Mouse (Mus musculus): ENCODE data around the gene Slc45a3. TPM values are rescaled to one million over a fixed set of nuclear protein-coding genes. Genes with fewer than 3 reads are reported as not detected.

Slc45a3 gene
- polyA plus RNA-seq, 1 experiment from 2014 or later: 11.0 TPM

DNA sequence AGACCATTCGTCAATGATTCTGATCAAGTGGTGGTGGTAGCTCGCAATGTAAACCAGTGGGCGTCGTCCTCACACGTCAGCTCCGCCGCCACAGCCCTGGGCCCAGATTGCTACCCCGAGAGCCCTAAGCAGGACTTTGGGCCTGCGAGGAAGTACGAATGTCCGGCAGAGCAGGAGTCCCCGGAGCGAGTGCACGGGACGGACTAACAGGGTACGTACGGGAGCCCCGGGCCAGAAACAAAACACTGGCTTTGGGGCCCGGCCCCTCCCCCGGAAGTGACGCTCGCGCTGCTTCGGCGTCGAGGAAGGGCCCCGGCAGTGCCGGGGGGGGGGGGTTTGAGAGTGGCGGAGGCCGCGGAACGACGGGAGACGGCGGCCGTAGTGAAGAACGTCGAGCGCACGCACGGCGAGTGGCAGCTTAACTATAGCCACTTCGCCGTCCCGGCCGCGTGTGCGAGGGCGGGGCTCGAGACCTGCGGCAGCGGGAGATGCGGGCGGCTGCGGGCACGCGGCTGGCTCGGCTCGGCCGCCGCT, 44.6 kb downstream of the Slc45a3 start, which contains the start of gene Elk4:
TSS of gene Elk4 (plus strand) at position 326 of the 534 bp plus-strand sequence.
- Histone ChIP-seq H3K4me2 (ENCODE audit: low read depth, low read length) (peak within 1 kb of the TSS; percentile 59), H3K4me3 (ENCODE audit: low read depth, low read length) (peak within 1 kb of the TSS; percentile 83), H3K27ac (replicated peaks; ENCODE audit: low read depth, low read length) (peak within 1 kb of the TSS; percentile 99), H3K9ac (ENCODE audit: low read depth, low read length) (peak within 1 kb of the TSS; percentile 98), H3K4me1 (ENCODE audit: control insufficient read depth, insufficient read depth, low read length) (peaks cover 8% of the 10 kb centered on the region; the same call in 1 of the 2 replicates), H3K36me3 (ENCODE audit: control insufficient read depth, insufficient read depth, low read length) (no peaks in the 10 kb centered on the region), H3K9me3 (ENCODE audit: control insufficient read depth, low read length) (no peaks in the 10 kb centered on the region), H3K27me3 (replicated peaks; ENCODE audit: control insufficient read depth, insufficient read depth, low read length) (no peaks in the 10 kb centered on the region)
- ATAC-seq (ENCODE audit: low read depth): peak; percentile 91
- WGBS: 0% methylated on average over 32 of the region's 61 CpGs
- peak; percentile 96 for DNase-seq (ENCODE audit: low spot score)

DNA sequence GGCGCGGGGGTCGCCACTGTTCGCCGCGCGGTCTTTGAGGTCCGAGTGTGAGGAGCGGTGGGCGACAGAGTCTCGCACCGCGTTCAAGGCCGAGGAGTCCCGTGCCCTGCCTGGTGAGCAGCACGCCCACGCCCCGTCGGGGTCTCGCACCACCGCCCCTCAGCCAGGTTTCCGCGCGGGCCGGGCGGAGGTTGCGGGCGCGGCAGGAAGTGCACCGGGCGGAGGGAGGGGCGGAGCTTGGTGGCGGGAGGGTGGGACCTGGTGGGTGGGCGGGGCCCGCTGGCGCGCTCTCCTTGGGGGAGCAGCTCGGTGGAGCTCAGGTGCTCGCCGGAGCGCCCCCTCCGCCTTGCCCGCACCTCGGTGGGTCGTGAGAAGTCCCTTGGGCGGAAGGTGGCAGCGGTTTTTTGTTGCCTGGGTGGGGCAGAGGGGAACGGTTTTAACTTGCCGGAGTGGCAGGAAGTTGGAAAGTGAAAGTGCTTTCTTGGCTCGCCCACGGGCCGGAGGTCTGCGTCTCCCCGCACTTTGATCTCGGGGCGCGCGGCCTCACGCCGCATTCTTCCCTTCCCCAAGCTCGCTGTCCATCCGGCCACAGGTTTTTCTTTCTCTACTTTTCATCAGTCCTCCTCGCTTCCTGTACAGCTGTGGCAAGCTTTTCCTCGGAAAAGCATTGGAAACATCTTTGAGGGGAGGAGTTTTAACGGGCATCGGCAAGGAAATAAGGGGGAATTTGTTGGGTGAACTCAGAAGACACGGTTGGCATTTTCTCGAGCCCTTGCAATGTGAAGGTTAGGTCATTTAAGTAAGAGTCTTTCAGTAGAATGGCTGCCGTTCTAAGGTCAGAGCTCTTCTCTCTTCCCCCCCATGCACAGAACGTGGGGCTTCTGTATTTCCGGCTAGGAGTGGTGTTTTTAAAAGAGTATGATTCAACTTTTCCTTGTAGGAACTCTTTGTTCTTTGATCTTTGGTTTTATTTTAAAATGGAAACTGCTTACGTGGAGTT, 45.4 kb downstream of the Slc45a3 start:
- peak overlapping the region; percentile 59 for H3K4me2 ChIP-seq (ENCODE audit: low read depth, low read length)

GRCm38 (mm10) chr1:132008881-132009644, 46.3 kb downstream of the Slc45a3 start:
- Histone ChIP-seq H3K36me3 (ENCODE audit: control insufficient read depth, insufficient read depth, low read length) (no peaks in the 10 kb centered on the region), H3K9ac (ENCODE audit: low read depth, low read length) (peak overlapping the region; percentile 98), H3K27ac (replicated peaks; ENCODE audit: low read depth, low read length) (peak overlapping the region; percentile 99; the same call in 1 of the 2 replicates), H3K4me2 (ENCODE audit: low read depth, low read length) (peak overlapping the region; percentile 59), H3K27me3 (replicated peaks; ENCODE audit: control insufficient read depth, insufficient read depth, low read length) (no peaks in the 10 kb centered on the region), H3K9me3 (ENCODE audit: control insufficient read depth, low read length) (no peaks in the 10 kb centered on the region), H3K4me1 (ENCODE audit: control insufficient read depth, insufficient read depth, low read length) (peaks cover 8% of the 10 kb centered on the region; the same call in 1 of the 2 replicates), H3K4me3 (ENCODE audit: low read depth, low read length) (peak overlapping the region; percentile 83)
- DNase-seq (ENCODE audit: low spot score) (no peak), ATAC-seq (ENCODE audit: low read depth) (no peak)
- WGBS: 34% methylated on average over 8 of the region's 8 CpGs

More for the DNA sequence above, 45.4 kb downstream of the Slc45a3 start:
- Histone ChIP-seq H3K27ac (replicated peaks; ENCODE audit: low read depth, low read length) (peak overlapping the region; percentile 99), H3K36me3 (ENCODE audit: control insufficient read depth, insufficient read depth, low read length) (no peaks in the 10 kb centered on the region), H3K4me1 (ENCODE audit: control insufficient read depth, insufficient read depth, low read length) (peaks cover 8% of the 10 kb centered on the region; the same call in 1 of the 2 replicates), H3K9ac (ENCODE audit: low read depth, low read length) (peak overlapping the region; percentile 98), H3K4me3 (ENCODE audit: low read depth, low read length) (peak overlapping the region; percentile 83), H3K27me3 (replicated peaks; ENCODE audit: control insufficient read depth, insufficient read depth, low read length) (no peaks in the 10 kb centered on the region), H3K9me3 (ENCODE audit: control insufficient read depth, low read length) (no peaks in the 10 kb centered on the region)
- ATAC-seq (ENCODE audit: low read depth): peak; percentile 91
- DNase-seq (ENCODE audit: low spot score): peak; percentile 94
- WGBS: under 1% methylated on average over 34 of the region's 72 CpGs

DNA sequence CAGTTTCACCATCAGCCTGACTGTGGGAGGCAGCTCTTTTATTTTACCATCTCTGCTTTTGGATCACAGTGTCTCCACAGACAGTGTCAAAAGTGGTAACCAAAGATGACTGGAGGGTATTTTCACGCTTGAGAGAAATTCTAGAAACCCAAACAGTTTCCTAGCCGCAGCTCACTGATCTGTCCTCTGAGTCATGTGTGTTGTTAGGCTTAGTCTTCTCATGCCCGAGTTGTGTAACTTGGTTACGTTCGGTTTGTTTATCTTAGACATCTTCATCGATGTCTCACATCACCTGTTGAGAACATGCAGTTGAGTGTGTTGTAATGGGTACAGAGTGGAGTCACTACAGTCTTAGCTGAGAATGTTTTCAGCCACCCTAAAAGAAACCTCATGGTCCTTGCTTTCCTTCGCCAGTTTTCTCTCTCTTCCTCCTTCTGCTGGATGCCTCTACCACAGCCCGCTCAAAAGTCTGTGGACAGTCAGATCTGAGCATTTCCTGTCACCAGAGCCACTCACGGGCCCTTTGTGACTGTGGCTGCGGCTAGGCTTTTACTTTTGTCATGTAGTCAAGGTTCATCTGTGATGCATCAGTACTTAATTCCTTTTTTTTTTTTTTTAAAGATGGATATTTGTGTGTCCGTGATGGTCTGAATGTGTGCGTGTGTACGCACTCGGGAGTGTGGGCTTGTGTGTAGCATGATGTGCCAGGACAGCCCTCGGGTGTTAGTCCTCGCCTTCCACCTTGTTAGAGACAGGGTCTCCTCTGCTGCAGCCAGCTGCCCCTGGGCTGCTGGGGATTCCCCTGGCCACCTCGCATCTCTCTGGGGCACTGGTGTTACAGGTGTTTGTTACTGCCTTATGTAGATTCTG, 48.1 kb downstream of the Slc45a3 start:
- Histone ChIP-seq H3K4me1 (ENCODE audit: control insufficient read depth, insufficient read depth, low read length) (peaks cover 8% of the 10 kb centered on the region; the same call in 1 of the 2 replicates), H3K27me3 (replicated peaks; ENCODE audit: control insufficient read depth, insufficient read depth, low read length) (no peaks in the 10 kb centered on the region), H3K4me3 (ENCODE audit: low read depth, low read length) (no peak overlapping the region), H3K4me2 (ENCODE audit: low read depth, low read length) (no peak overlapping the region), H3K36me3 (ENCODE audit: control insufficient read depth, insufficient read depth, low read length) (peaks cover 18% of the 10 kb centered on the region), H3K9ac (ENCODE audit: low read depth, low read length) (no peak overlapping the region), H3K9me3 (ENCODE audit: control insufficient read depth, low read length) (no peaks in the 10 kb centered on the region), H3K27ac (replicated peaks; ENCODE audit: low read depth, low read length) (no peak overlapping the region)
- DNase-seq (ENCODE audit: low spot score) (peak; percentile 40), ATAC-seq (ENCODE audit: low read depth) (no peak)
- 81% methylated on average over 17 of the region's 17 CpGs for WGBS

DNA sequence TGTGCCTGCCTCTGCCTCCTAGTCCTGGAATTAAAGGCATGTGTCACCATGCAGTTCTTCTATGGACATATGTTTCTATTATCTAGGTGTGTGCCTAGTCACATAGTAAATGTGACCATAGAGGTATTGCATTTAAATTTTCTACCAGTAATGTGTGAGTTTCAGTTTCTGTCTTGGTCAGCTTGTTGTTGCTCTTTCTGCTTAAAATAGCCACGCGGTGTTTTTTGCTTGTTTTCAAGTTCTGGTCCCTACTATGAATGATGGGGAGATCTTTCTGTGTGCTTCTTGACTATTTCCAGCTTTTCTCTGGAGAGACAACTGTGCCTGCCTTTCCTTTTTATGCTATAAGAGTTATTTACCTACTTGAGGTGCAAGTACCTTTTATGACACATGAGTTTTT, 49.0 kb downstream of the Slc45a3 start:
- Histone ChIP-seq H3K4me2 (ENCODE audit: low read depth, low read length) (no peak overlapping the region), H3K4me1 (ENCODE audit: control insufficient read depth, insufficient read depth, low read length) (peaks cover 5% of the 10 kb centered on the region; the same call in 1 of the 2 replicates), H3K36me3 (ENCODE audit: control insufficient read depth, insufficient read depth, low read length) (peaks cover 20% of the 10 kb centered on the region), H3K4me3 (ENCODE audit: low read depth, low read length) (no peak overlapping the region), H3K27ac (replicated peaks; ENCODE audit: low read depth, low read length) (no peak overlapping the region), H3K9me3 (ENCODE audit: control insufficient read depth, low read length) (no peaks in the 10 kb centered on the region), H3K27me3 (replicated peaks; ENCODE audit: control insufficient read depth, insufficient read depth, low read length) (no peaks in the 10 kb centered on the region), H3K9ac (ENCODE audit: low read depth, low read length) (no peak overlapping the region)
- DNase-seq (ENCODE audit: low spot score) (no peak), ATAC-seq (ENCODE audit: low read depth) (no peak)
- 72% methylated on average over 2 of the region's 2 CpGs for WGBS

- no peak for DNase-seq (ENCODE audit: low spot score)
- H3K4me2 ChIP-seq (ENCODE audit: low read depth, low read length): no peak overlapping the region
- no peak overlapping the region for H3K4me3 ChIP-seq (ENCODE audit: low read depth, low read length)
- H3K4me1 ChIP-seq (ENCODE audit: control insufficient read depth, insufficient read depth, low read length): 0 out of 2 replicates have a peak, but pooled peaks cover 3% of the 10 kb centered on the region
- no peaks in the 10 kb centered on the region for H3K27me3 ChIP-seq (replicated peaks; ENCODE audit: control insufficient read depth, insufficient read depth, low read length)
- ATAC-seq (ENCODE audit: low read depth): no peak
- 73% methylated on average over 8 of the region's 8 CpGs for WGBS
- H3K9ac ChIP-seq (ENCODE audit: low read depth, low read length): no peak overlapping the region
- H3K36me3 ChIP-seq (ENCODE audit: control insufficient read depth, insufficient read depth, low read length): peaks cover 25% of the 10 kb centered on the region
- no peak overlapping the region for H3K27ac ChIP-seq (replicated peaks; ENCODE audit: low read depth, low read length)
- H3K9me3 ChIP-seq (ENCODE audit: control insufficient read depth, low read length): no peaks in the 10 kb centered on the region
Observed at GRCm38 (mm10) chr1:132012861-132013260, 50.1 kb downstream of the Slc45a3 start.

GRCm38 (mm10) chr1:132014800-132015199, 52.0 kb downstream of the Slc45a3 start:
- Histone ChIP-seq H3K27me3 (replicated peaks; ENCODE audit: control insufficient read depth, insufficient read depth, low read length) (no peaks in the 10 kb centered on the region), H3K9ac (ENCODE audit: low read depth, low read length) (no peak overlapping the region), H3K27ac (replicated peaks; ENCODE audit: low read depth, low read length) (no peak overlapping the region), H3K4me1 (ENCODE audit: control insufficient read depth, insufficient read depth, low read length) (no peaks in the 10 kb centered on the region), H3K4me3 (ENCODE audit: low read depth, low read length) (no peak overlapping the region), H3K4me2 (ENCODE audit: low read depth, low read length) (no peak overlapping the region), H3K9me3 (ENCODE audit: control insufficient read depth, low read length) (no peaks in the 10 kb centered on the region), H3K36me3 (ENCODE audit: control insufficient read depth, insufficient read depth, low read length) (peaks cover 44% of the 10 kb centered on the region)
- DNase-seq (ENCODE audit: low spot score) (no peak), ATAC-seq (ENCODE audit: low read depth) (no peak)
- WGBS: 92% methylated on average over 1 of the region's 1 CpGs
